In genomic region chr4:114937459-114938047, GRCm38 (mm10) we compare ENCODE assay signal across 21 mouse cellular contexts. TPM values are rescaled to one million over a fixed set of nuclear protein-coding genes. Genes with fewer than 3 reads are reported as not detected.
DNase-seq lines count a peak whose midpoint lies in the region; ATAC-seq and TF ChIP-seq lines count a peak whose summit lies in the region.
"Had no signal": no experiment of that assay in that cellular context is flagged by ENCODE, and none has a peak within 500 bp of the region (broad histone marks: within the 10 kb centered on the region; RNA-seq: fewer than 3 reads in every experiment).

No protein-coding gene starts in this region.

- peak; percentile 5 for DNase-seq in embryo, embryonic 10 days (ENCODE audit: low spot score)
- no peak for DNase-seq in embryo, embryonic 9.5 days (ENCODE audit: extremely low spot score)
- peak; percentile 33 to 46 for DNase-seq in heart, adult 2 months
- no peak for DNase-seq in heart, postnatal 4 days
- DNase-seq in 3T3-L1 (ENCODE audit: low read depth, low spot score) = peak; percentile 29
- DNase-seq in embryonic facial prominence, embryonic 14.5 days (ENCODE audit: low spot score) = peak; percentile 73
- no peak for DNase-seq in T-cell, adult 2 months (ENCODE audit: low spot score)
- no peak for DNase-seq in neural tube, embryonic 10.5 days (ENCODE audit: extremely low spot score, low spot score)
- DNase-seq: B cell, adult 2 months; cerebellum, adult 18-20 months; lung, postnatal 4 days; thymus, postnatal 36 days had no signal

- H3K79me2 ChIP-seq in heart, adult 2 months (replicated peaks; ENCODE audit: control insufficient read depth, insufficient read depth, low read length) = no peaks in the 10 kb centered on the region

- 50% methylated on average over 4 of the region's 4 CpGs for WGBS in heart, adult 2 months
- WGBS in embryonic facial prominence, embryonic 14.5 days = 22% methylated on average over 4 of the region's 4 CpGs

- no peaks in the 10 kb centered on the region for H3K36me3 ChIP-seq in heart, adult 2 months (ENCODE audit: control insufficient read depth, insufficient read depth, low read length)
- H3K36me3 ChIP-seq in embryonic facial prominence, embryonic 14.5 days (ENCODE audit: control insufficient read depth, insufficient read depth, low read length) = no peaks in the 10 kb centered on the region
- H3K36me3 ChIP-seq: hindbrain, embryonic 10.5 days; liver, embryonic 12.5 days; neural tube, embryonic 15.5 days had no signal

- peak overlapping the region; percentile 24; the same call in 1 of the 2 replicates for H3K27ac ChIP-seq in heart, adult 2 months
- no peak overlapping the region for H3K27ac ChIP-seq in embryonic facial prominence, embryonic 14.5 days (replicated peaks; ENCODE audit: low read depth, low read length)
- H3K27ac ChIP-seq: hindbrain, embryonic 10.5 days; kidney, postnatal 0 days; liver, embryonic 12.5 days; neural tube, embryonic 15.5 days had no signal

- no peaks in the 10 kb centered on the region for H3K9me3 ChIP-seq in embryonic facial prominence, embryonic 14.5 days (ENCODE audit: control insufficient read depth, low read length)
- H3K9me3 ChIP-seq: hindbrain, embryonic 10.5 days; liver, embryonic 12.5 days; neural tube, embryonic 15.5 days had no signal

- TF ChIP-seq EP300 in heart, adult 2 months (IDR thresholded peaks at IDR 0.05; ENCODE audit: insufficient read depth, low read depth, low read length) = no peak

- intact Hi-C loops in heart, adult 2 months (cut with DNase I) = no loop called here

- no peak overlapping the region for H3K4me2 ChIP-seq in embryonic facial prominence, embryonic 14.5 days (ENCODE audit: low read depth, low read length)
- H3K4me2 ChIP-seq: liver, embryonic 12.5 days; neural tube, embryonic 15.5 days had no signal

- H3K4me1 ChIP-seq in heart, adult 2 months (ENCODE audit: control insufficient read depth, insufficient read depth, low read length) = peaks cover 4% of the 10 kb centered on the region; the same call in 1 of the 2 replicates
- peaks cover 8% of the 10 kb centered on the region; the same call in 1 of the 2 replicates for H3K4me1 ChIP-seq in embryonic facial prominence, embryonic 14.5 days (ENCODE audit: control insufficient read depth, insufficient read depth, low read length)
- H3K4me1 ChIP-seq: liver, embryonic 12.5 days had no signal

- ATAC-seq in embryonic facial prominence, embryonic 14.5 days (ENCODE audit: low read depth) = peak; percentile 89
- ATAC-seq: liver, embryonic 12.5 days had no signal

- H3K27me3 ChIP-seq in heart, adult 2 months (ENCODE audit: control insufficient read depth, insufficient read depth, low read length) = no peaks in the 10 kb centered on the region
- H3K27me3 ChIP-seq in embryonic facial prominence, embryonic 14.5 days (replicated peaks; ENCODE audit: control insufficient read depth, insufficient read depth, low read length) = peaks cover 10% of the 10 kb centered on the region; the same call in 1 of the 2 replicates

- TF ChIP-seq POLR2A in heart, adult 2 months (IDR thresholded peaks at IDR 0.05; ENCODE audit: insufficient read depth, low read depth, low read length) = peak; percentile 42; the same call in 1 of the 2 replicates

- TF ChIP-seq CTCF in heart, adult 2 months (IDR thresholded peaks at IDR 0.05) = no peak

- H3K9ac ChIP-seq in heart, adult 2 months (ENCODE audit: low read depth, low read length) = peak overlapping the region; percentile 16; the same call in 1 of the 2 replicates
- H3K9ac ChIP-seq in embryonic facial prominence, embryonic 14.5 days (ENCODE audit: low read depth, low read length) = no peak overlapping the region
- H3K9ac ChIP-seq: liver, embryonic 12.5 days; neural tube, embryonic 15.5 days had no signal

- H3K4me3 ChIP-seq in heart, adult 2 months = no peak overlapping the region
- no peak overlapping the region for H3K4me3 ChIP-seq in embryonic facial prominence, embryonic 14.5 days (ENCODE audit: low read depth, low read length)
- H3K4me3 ChIP-seq: hindbrain, embryonic 10.5 days; liver, embryonic 12.5 days; neural tube, embryonic 15.5 days had no signal

RNA-seq across cellular contexts. Expression of gene Foxe3, which starts 11.7 kb away (rescaled TPM):
- total RNA-seq in heart, adult 2 months (2021) = not detected
- polyA plus RNA-seq in heart, adult 2 months (2012; rRNA removed) = not detected in 2 replicates
- total RNA-seq in heart, postnatal 4 days (2021) = not detected
- polyA plus RNA-seq in embryonic facial prominence, embryonic 14.5 days (2014; fragmentation: Nextera tagmentation; extraction: Ambion mirVana) = not detected in 2 replicates
- total RNA-seq: common myeloid progenitor, adult 5-6 weeks; ES-E14; gastrocnemius, adult 8-10 months; left cerebral cortex, postnatal 10 days had no signal
- polyA plus RNA-seq: intestine, embryonic 14.5 days; kidney, postnatal 0 days; liver, embryonic 12.5 days; neural tube, embryonic 15.5 days had no signal

RNA-seq across cellular contexts. Expression of gene Foxd2, which starts 28.9 kb away (rescaled TPM):
- under 1 TPM; 0.16 to 0.32 TPM for total RNA-seq in heart, adult 2 months (2021)
- 0.14 and 0.15 TPM in 2 replicates for polyA plus RNA-seq in heart, adult 2 months (2012; rRNA removed)
- total RNA-seq in heart, postnatal 4 days (2021) = under 1 TPM; 0.45 to 0.59 TPM
- 0.81 and 1.3 TPM in 2 replicates for polyA plus RNA-seq in embryonic facial prominence, embryonic 14.5 days (2014; fragmentation: Nextera tagmentation; extraction: Ambion mirVana)

RNA-seq across cellular contexts. Expression of gene Cmpk1, which starts 49.5 kb away (rescaled TPM):
- total RNA-seq in heart, adult 2 months (2021) = 10 to 100 TPM; 32.2 to 37.2 TPM
- 7.2 and 12.2 TPM in 2 replicates for polyA plus RNA-seq in heart, adult 2 months (2012; rRNA removed)
- total RNA-seq in heart, postnatal 4 days (2021) = 10 to 100 TPM; 52.1 to 56.5 TPM
- 110 and 112 TPM in 2 replicates for polyA plus RNA-seq in embryonic facial prominence, embryonic 14.5 days (2014; fragmentation: Nextera tagmentation; extraction: Ambion mirVana)

Comparison
In these comparisons a context has a peak if more than half of its experiments do, and no peak if none do; other contexts are left out.
1. DNase-seq: peak in embryo, embryonic 10 days (single experiment), heart, adult 2 months (2 of 2), 3T3-L1 (single experiment) and embryonic facial prominence, embryonic 14.5 days (single experiment); none in embryo, embryonic 9.5 days (single experiment), heart, postnatal 4 days (single experiment), T-cell, adult 2 months (single experiment) and neural tube, embryonic 10.5 days (single experiment).